ENCODE assay signal across 8 mouse cellular contexts in the genomic region with DNA sequence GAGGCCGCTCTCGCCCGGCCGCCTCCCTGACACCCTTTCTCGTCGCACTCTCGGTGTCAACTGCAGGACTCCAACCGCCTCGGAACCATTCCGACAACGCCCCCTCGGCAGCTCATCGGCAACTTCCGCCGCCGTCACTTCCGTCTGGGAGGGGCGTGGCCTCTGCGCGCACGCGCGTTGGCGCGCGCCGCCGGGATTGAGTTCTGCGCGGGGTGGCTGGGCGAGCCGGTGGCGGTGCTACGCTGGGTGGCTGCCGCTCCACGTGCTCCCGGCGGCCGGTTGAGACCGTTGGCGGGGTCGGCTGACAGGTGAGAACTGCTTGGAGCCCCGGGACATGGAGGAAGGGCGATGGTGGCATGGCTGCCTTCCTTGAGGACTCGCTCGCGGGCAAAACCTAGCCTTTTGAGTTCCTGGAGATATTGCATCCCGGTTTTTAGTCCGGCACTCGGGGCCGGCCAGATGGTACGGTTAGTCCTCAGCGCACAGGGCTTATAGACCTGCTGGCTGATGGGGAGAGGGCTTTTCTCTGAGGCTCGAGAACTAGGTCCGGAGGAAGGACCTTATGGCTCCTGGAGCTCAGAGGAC. TPM values are rescaled to one million over a fixed set of nuclear protein-coding genes. Genes with fewer than 3 reads are reported as not detected.
DNase-seq lines count a peak whose midpoint lies in the region; ATAC-seq lines count a peak whose summit lies in the region.

Zbtb49 (minus strand) TSS at position 130 of the 585 bp plus-strand sequence.
Lyar (plus strand) TSS at position 143 of the 585 bp plus-strand sequence.

- H3K27ac ChIP-seq in brown adipose tissue, adult 24 weeks (replicated peaks; ENCODE audit: low read depth, low read length) = peak within 1 kb of the TSS; percentile 63
- peak within 1 kb of the TSS; percentile 67 to 73 for H3K27ac ChIP-seq in heart, embryonic 14.5 days (replicated peaks in 1 of 2; ENCODE audit: control insufficient read depth in 1 of 2, insufficient read depth in 1 of 2, low read depth in 2 of 2, low read length in 2 of 2)
- H3K27ac ChIP-seq in liver, embryonic 13.5 days = peak within 1 kb of the TSS; percentile 72
- peak within 1 kb of the TSS; percentile 41 for H3K27ac ChIP-seq in stomach, embryonic 16.5 days (ENCODE audit: low read length)

- peak within 1 kb of the TSS; percentile 73 for H3K4me2 ChIP-seq in heart, embryonic 14.5 days (ENCODE audit: low read length)
- peak within 1 kb of the TSS; percentile 94 for H3K4me2 ChIP-seq in liver, embryonic 13.5 days
- H3K4me2 ChIP-seq in stomach, embryonic 16.5 days (ENCODE audit: low read depth, low read length) = peak within 1 kb of the TSS; percentile 76

- no peaks in the 10 kb centered on the region for H3K9me3 ChIP-seq in heart, embryonic 14.5 days (ENCODE audit: control insufficient read depth, low read length)
- H3K9me3 ChIP-seq in liver, embryonic 13.5 days (replicated peaks) = no peaks in the 10 kb centered on the region
- no peaks in the 10 kb centered on the region for H3K9me3 ChIP-seq in stomach, embryonic 16.5 days (replicated peaks; ENCODE audit: control insufficient read depth, low read length)

- DNase-seq in CD4-positive, CD25-positive, alpha-beta regulatory T cell, adult 2 months (ENCODE audit: low read depth, low spot score) = peak; percentile 96
- peak; percentile 5 for DNase-seq in fat pad, adult 2 months (ENCODE audit: extremely low read depth, low read depth, low spot score)
- peak; percentile 95 for DNase-seq in kidney, postnatal 14 days
- peak; percentile 91 for DNase-seq in liver, embryonic 13.5 days
- peak; percentile 98 for DNase-seq in neural tube, embryonic 10.5 days (ENCODE audit: extremely low spot score, low spot score)

- peaks cover 5% of the 10 kb centered on the region; the same call in 1 of the 2 replicates for H3K4me1 ChIP-seq in brown adipose tissue, adult 24 weeks (ENCODE audit: control insufficient read depth, insufficient read depth, insufficient read length, low read length)
- H3K4me1 ChIP-seq in heart, embryonic 14.5 days (ENCODE audit: control insufficient read depth in 2 of 2, insufficient read depth in 2 of 2, low read length in 2 of 2) = peaks cover 9 to 15% of the 10 kb centered on the region in 2 experiments
- H3K4me1 ChIP-seq in liver, embryonic 13.5 days (replicated peaks) = peaks cover 37% of the 10 kb centered on the region
- H3K4me1 ChIP-seq in stomach, embryonic 16.5 days (ENCODE audit: control insufficient read depth, insufficient read depth, low read length) = peaks cover 17% of the 10 kb centered on the region

- H3K27me3 ChIP-seq in heart, embryonic 14.5 days (ENCODE audit: control insufficient read depth, insufficient read depth, low read length) = no peaks in the 10 kb centered on the region
- H3K27me3 ChIP-seq in liver, embryonic 13.5 days = no peaks in the 10 kb centered on the region
- H3K27me3 ChIP-seq in stomach, embryonic 16.5 days (ENCODE audit: control insufficient read depth, insufficient read depth, low read length) = no peaks in the 10 kb centered on the region

- peaks cover 40% of the 10 kb centered on the region for H3K36me3 ChIP-seq in heart, embryonic 14.5 days (ENCODE audit: control insufficient read depth, insufficient read depth, low read length)
- H3K36me3 ChIP-seq in liver, embryonic 13.5 days = peaks cover 38% of the 10 kb centered on the region
- H3K36me3 ChIP-seq in stomach, embryonic 16.5 days (ENCODE audit: control insufficient read depth, insufficient read depth, low read length) = no peaks in the 10 kb centered on the region

- peak within 1 kb of the TSS; percentile 90 for H3K9ac ChIP-seq in heart, embryonic 14.5 days (ENCODE audit: low read length)
- peak within 1 kb of the TSS; percentile 86 for H3K9ac ChIP-seq in liver, embryonic 13.5 days
- peak within 1 kb of the TSS; percentile 83 for H3K9ac ChIP-seq in stomach, embryonic 16.5 days (ENCODE audit: low read length)

- WGBS in heart, embryonic 14.5 days = under 1% methylated on average over 55 of the region's 55 CpGs
- 0% methylated on average over 54 of the region's 55 CpGs for WGBS in liver, embryonic 13.5 days (ENCODE audit: insufficient replicate concordance)
- under 1% methylated on average over 55 of the region's 55 CpGs for WGBS in stomach, embryonic 16.5 days

- H3K4me3 ChIP-seq in brown adipose tissue, adult 24 weeks (ENCODE audit: insufficient read depth, low read depth, low read length) = peak within 1 kb of the TSS; percentile 100
- peak within 1 kb of the TSS; percentile 85 to 86 for H3K4me3 ChIP-seq in heart, embryonic 14.5 days (ENCODE audit: control insufficient read depth in 1 of 2, insufficient read depth in 1 of 2, low read depth in 1 of 2, low read length in 2 of 2)
- peak within 1 kb of the TSS; percentile 86 for H3K4me3 ChIP-seq in liver, embryonic 13.5 days (replicated peaks)
- H3K4me3 ChIP-seq in stomach, embryonic 16.5 days (replicated peaks; ENCODE audit: low read length) = peak within 1 kb of the TSS; percentile 85

- peak; percentile 89 for ATAC-seq in heart, embryonic 14.5 days (ENCODE audit: insufficient number of reproducible peaks, insufficient read depth, low FRiP score, low read depth)
- peak; percentile 88 for ATAC-seq in liver, embryonic 13.5 days (ENCODE audit: low read depth)
- ATAC-seq in stomach, embryonic 16.5 days (ENCODE audit: insufficient read depth, low FRiP score) = peak; percentile 93

RNA-seq across cellular contexts. Expression of gene Zbtb49, which starts in this region (rescaled TPM):
- polyA plus RNA-seq in brown adipose tissue, adult 24 weeks (2012; ENCODE audit: insufficient read depth, insufficient read length, missing spikeins) = 1.3 and 1.7 TPM in 2 replicates
- 6.5 and 7.5 TPM in 2 replicates for polyA plus RNA-seq in heart, embryonic 14.5 days (2014; fragmentation: Nextera tagmentation; extraction: Ambion mirVana)
- polyA plus RNA-seq in liver, embryonic 13.5 days (2015; fragmentation: Nextera tagmentation; extraction: Ambion mirVana) = 3.3 and 3.8 TPM in 2 replicates
- polyA plus RNA-seq in stomach, embryonic 16.5 days (2015; fragmentation: Nextera tagmentation; extraction: Ambion mirVana) = 10.5 and 11.4 TPM in 2 replicates

RNA-seq across cellular contexts. Expression of gene Lyar, which starts in this region (rescaled TPM):
- 32.3 and 32.7 TPM in 2 replicates for polyA plus RNA-seq in brown adipose tissue, adult 24 weeks (2012; ENCODE audit: insufficient read depth, insufficient read length, missing spikeins)
- 35.2 and 39.9 TPM in 2 replicates for polyA plus RNA-seq in heart, embryonic 14.5 days (2014; fragmentation: Nextera tagmentation; extraction: Ambion mirVana)
- 126 and 153 TPM in 2 replicates for polyA plus RNA-seq in liver, embryonic 13.5 days (2015; fragmentation: Nextera tagmentation; extraction: Ambion mirVana)
- 68.1 and 78.5 TPM in 2 replicates for polyA plus RNA-seq in stomach, embryonic 16.5 days (2015; fragmentation: Nextera tagmentation; extraction: Ambion mirVana)

Comparison
In these comparisons a context has a peak if more than half of its experiments do, and no peak if none do; other contexts are left out.
1. Peak in every context shown above with its lines: DNase-seq, ATAC-seq, H3K4me3 ChIP-seq and H3K27ac ChIP-seq.
2. DNase-seq: peak in every context shown above with its lines; median percentile 98 in neural tube, embryonic 10.5 days; 96 in CD4-positive, CD25-positive, alpha-beta regulatory T cell, adult 2 months; 95 in kidney, postnatal 14 days; 91 in liver, embryonic 13.5 days; 5 in fat pad, adult 2 months.